Mouse (Mus musculus) adrenal gland, adult 8-10 months (tissue): ENCODE results near the gene Pde4a. TPM values are rescaled to one million over a fixed set of nuclear protein-coding genes. Genes with fewer than 3 reads are reported as not detected.

Experiments used
- DNase-seq: peaks from one replicate; pipeline ENCODE4 v3.0.0; 2022
- total RNA-seq, 4 experiments: library from RNA; stranded (reverse); gene quantifications; 2 replicates each; pipeline ENCODE4 v1.2.4; 2022

The Pde4a gene
- total RNA-seq, 4 experiments from 2014 or later: 5.7 to 13.4 (median 9.8) TPM

DNA sequence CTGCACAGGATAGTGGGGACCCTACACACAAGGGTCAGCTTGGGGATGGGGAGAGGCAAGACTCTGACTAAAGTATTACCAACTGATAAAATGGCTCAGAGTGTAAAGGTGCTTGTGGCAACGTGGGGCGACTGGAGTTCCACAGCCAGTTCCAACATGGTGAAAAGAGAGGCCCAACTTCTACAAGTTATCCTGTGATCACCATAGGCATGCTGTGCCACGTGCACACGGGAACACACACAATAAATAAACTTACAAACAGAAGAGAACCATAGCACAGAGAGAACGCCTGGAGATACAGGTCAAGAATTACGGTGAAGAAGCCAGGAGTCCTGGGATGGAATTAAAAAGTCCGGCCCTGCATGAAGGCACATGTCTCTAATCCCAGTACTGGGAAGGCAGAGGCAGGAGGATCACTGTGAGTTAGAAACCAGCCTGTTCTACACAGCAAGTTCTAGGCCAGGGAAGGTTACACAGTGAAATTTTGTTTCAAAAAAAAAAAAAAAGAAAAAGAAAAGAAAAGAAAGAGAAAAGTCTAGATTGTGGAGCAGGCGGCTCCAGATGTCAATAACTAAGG lies 16.3 kb upstream of the Pde4a start:
- DNase-seq: no peak

DNA sequence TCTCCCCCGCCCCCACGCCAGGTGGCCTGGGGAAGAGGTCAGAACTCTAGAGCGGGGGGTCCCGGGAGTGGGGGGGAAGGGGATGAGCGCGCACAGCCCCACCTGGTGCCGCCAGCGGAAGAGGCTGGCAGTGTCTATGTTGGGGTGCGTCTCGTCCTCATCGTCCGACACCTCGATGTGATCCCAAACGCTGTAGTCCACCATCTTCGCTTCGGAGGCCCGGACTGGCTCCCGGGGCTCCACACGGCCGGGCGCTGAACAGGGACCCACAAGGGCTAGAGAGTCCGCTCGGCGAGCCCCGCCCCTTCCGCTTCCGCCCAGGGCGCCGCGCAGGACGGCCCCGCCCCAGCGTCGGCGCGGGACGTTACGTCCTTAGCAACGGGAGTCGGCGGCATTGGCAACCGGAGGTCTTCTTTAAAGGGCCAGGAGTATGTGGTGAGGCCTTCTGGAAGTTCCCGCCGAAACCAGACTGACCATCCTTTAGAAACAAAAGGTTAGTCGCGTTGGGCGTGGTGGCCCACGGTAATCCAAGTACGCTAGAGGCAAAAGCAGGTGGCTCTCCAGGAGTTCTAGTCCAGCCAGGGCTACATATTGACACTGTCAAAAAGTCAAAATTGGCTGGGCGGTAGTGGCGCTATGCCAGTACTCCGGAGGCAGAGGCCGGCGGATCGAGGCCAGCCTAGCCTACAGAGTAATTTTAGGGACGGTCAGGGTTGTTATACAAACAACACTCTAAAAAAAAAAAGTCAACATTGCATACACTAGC lies 15.7 kb upstream of the Pde4a start, which contains the start of gene Cdc37:
TSS of gene Cdc37 (minus strand) at position 329 of the 766 bp plus-strand sequence.
- DNase-seq: peak; percentile 87

- no peak for DNase-seq
These were observed 12.8 kb upstream of the Pde4a start for GRCm38 (mm10) chr9:21152715-21153114.

DNA sequence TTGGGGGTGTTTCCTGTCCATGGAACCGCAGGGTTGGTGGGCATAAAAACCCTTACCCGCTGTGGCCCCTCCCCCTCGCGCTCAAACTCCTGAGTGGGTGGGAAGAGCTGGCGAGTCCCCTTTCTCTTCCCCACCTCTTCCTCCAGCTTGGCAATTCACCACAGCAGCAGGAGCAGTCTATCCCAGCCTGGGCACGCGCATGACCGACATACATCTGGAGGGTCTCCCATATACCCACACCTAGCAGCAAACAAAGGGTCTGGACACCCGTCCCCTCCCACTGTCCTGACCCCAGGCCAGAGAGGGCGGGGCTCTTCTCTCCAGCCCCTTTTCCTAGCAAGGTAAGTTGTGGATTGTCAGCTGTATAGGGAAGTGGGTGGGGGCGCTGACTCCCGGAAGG lies 12.2 kb upstream of the Pde4a start:
- DNase-seq: no peak

- no peak for DNase-seq
These were observed 11.7 kb upstream of the Pde4a start for GRCm38 (mm10) chr9:21153833-21154232.

DNA sequence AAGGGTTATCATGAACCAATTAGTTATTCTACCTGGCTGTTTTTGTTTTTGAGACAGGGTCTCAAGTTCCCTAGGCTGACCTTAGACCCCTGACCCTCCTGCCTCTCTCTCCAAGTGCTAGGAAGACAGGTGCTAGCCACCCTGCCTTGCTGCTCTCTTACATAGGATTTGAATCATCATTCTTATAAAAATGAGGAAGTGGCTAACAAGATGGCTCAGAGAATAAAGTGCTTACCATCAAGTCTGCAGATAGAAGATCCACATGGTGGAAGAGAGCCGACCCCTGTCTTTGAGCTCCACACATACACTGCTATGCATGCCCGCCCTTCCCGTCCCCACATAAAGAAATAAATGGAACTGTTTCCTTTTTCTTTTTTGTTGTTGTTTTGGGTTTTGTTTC lies 10.7 kb upstream of the Pde4a start:
- no peak for DNase-seq

- peak; percentile 85 for DNase-seq
These were observed 4.2 kb upstream of the Pde4a start for GRCm38 (mm10) chr9:21161209-21161909.

- DNase-seq: no peak
These were observed 2.1 kb upstream of the Pde4a start for GRCm38 (mm10) chr9:21163086-21164050.

DNA sequence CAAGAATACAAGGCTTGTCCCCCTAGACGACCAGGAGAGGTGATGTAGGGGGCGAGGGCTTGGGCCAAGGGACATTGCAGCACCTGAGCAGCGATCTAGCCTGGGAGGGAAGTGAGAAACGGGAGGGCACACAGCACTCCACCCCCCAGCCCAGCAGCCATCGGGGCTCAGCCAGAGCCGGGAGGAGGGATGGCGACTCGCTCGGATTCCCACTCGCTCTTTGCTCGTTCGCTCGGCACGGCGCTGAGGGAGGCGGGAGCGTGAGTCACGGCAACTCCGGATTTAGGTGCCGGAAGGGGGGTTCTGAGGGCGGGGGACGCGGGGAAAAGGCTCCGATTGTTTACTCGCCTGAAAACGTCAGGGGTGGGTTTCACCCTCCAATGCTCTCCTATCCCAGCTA lies 1.4 kb upstream of the Pde4a start:
- DNase-seq: no peak

DNA sequence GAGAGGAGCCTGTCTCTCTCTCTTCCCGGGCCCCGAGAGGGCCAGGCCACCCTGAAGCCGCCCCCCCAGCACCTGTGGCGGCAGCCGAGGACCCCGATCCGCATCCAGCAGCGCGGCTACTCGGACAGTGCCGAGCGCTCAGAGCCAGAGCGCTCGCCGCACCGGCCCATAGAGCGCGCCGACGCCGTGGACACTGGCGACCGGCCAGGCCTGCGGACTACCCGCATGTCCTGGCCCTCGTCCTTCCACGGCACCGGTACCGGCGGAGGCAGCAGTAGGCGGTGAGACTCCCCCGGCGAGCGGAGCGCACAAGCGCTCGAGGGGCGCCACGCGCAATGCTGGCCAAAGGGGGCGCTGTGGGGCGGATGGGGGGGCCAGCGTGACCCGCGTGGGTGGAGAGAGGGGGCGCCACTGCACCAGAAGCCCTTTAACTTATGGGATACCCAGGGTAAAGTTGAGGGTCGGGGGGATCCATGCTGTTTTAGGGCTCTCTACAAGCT lies 488 bp downstream of the Pde4a start:
- no peak for DNase-seq

DNA sequence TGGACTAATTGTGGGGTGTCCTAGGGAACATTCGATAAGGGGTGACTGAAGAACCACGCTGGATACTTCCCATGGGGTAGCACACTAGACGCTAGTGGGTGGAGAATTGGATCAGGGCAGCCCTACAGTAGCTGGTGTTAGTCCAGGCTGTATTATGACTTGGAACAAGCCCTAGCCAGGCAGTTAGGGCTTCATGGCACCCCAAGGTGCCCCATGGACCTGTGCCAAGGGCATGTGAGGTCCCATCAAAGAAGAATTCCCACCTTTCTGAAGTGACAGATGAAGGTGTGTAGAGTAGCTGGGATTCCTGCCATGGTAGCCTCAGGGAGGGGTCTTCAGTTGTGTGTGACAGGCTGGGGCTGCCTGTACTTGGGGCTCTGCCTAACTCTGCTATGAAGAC lies 1.0 kb downstream of the Pde4a start:
- no peak for DNase-seq

- DNase-seq: no peak
These were observed 1.9 kb downstream of the Pde4a start for GRCm38 (mm10) chr9:21167140-21168097.

DNA sequence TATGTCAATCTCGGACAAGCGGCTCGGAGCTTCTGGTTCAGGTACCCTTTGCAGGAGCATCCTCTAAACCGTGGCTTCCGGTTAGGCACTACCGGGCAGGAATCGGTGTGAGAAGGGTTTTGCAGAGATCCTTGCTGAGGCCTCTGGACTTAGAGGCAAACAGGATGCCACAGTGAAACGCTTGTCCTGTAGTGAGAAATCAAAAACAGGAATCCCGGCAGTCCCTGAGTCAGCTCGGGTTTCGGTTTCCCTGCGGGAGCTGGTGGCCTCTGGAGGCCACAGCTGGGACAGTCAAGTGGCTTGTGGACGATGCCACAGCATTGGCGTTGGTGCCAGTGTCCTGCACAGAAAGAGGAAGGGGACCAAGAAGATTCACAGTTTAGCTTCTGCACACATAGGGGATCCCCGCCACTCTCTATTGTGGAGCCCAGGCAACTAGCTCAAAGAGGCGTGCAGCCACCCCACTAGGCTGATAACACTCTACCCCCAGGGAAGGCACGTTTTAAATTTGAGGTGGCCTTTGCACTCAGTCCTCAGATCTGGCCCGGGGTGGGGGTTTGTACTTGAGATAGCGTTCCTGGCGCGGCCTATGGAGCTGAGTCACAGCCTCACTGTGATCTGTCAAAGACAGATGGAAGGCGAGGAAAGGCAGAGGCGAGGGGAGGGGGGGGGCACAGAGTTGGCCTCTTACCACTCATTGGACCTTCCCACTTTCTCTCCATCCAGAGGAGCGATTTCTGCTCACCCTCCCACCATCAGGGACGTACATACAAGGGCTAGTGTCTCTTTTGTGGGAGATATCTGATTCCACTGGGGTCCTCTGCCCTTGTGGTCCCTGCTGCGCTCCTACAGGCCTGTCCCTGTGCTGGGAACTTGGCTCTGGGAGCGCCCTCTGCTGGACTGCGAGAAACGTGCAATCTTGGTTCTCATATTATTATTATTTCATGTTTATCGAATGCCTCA lies 2.9 kb downstream of the Pde4a start:
- DNase-seq: peak; percentile 62

- no peak for DNase-seq
These were observed 3.6 kb downstream of the Pde4a start for GRCm38 (mm10) chr9:21169157-21169556.

GRCm38 (mm10) chr9:21172364-21172763 lies 6.8 kb downstream of the Pde4a start:
- no peak for DNase-seq

DNA sequence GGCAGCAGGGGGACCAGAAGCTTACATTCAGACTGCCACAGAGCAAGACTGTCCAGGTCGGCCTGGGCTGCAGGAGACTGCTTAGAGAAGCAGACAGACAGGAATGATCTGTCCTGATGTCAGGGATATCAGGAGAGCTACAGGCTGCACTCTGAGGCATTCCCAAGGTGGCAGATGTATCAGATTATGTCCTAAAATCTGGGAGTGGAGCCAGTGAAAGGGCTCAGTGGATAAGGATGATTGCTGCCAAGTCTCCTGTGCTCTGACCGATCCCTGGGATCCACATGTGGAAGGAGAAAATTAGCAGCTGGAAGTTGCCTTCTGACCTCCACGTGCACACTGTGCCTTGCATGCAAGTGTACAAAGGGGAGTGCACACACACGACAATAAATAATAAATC lies 14.9 kb downstream of the Pde4a start:
- no peak for DNase-seq

DNA sequence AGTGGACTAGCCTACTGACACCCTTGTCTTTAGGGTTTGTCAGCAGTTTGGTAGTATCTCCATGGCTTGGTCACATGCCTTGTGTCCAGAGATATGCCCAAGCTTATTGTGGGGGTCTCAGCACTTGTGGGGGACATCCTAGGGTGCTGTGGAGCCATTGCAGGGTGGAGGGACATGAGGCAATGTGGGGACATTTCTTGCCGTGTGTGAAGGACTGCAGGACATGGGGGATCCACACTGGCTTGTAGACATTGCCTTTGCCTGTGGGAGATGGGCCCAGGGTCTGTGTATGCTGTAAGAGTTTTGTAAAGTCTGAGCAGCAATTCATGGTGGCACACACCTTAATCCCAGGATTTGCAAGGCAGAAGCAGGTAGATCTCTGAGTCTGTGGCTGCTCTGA lies 15.3 kb downstream of the Pde4a start:
- no peak for DNase-seq

- DNase-seq: no peak
These were observed 16.1 kb downstream of the Pde4a start for GRCm38 (mm10) chr9:21181421-21182220.

DNA sequence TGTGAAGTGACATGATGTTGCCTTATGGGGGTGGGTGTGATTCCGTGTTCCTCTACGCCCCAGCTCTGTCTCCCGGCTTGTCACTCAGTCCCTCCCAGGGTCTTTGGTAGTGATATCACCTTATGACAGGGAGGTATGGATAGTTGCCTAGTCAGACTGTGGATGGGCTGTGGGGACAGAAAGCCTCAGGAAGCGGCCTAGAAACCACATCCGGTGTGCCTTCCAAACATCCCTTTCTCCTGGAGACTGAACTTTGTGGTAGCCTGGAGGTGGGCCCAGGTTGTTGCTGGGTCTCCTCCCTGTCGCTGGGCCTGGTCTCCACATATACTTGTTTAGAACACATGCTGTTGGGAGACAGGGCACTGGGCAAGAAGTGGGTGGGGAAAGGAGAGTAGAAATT lies 17.9 kb downstream of the Pde4a start:
- no peak for DNase-seq
